Mouse (Mus musculus): Measurements from ENCODE around the gene Rhox10. TPM values are rescaled to one million over a fixed set of nuclear protein-coding genes. Genes with fewer than 3 reads are reported as not detected.
"Not testable (repeated sequence)": the region's sequence is repeated elsewhere in the genome, so short reads cannot be mapped to it uniquely, and the experiment has no call there.

Rhox10 gene
- total RNA-seq (2014; rRNA removed) = not detected in 2 replicates
- polyA plus RNA-seq (2012; rRNA removed) = not detected in 2 replicates

- Histone ChIP-seq H3K27ac (replicated peaks; ENCODE audit: insufficient read depth, low read depth, low read length) (no peak within 1 kb of the TSS), H3K4me1 (ENCODE audit: control insufficient read depth, insufficient read depth, low read length) (no peaks in the 10 kb centered on the region), H3K4me3 (ENCODE audit: insufficient read depth, low read depth, low read length) (no peak within 1 kb of the TSS), H3K79me2 (ENCODE audit: control insufficient read depth, insufficient read depth, low read length) (no peaks in the 10 kb centered on the region), H3K9ac (ENCODE audit: low read depth, low read length) (no peak within 1 kb of the TSS), H3K36me3 (ENCODE audit: control insufficient read depth, insufficient read depth, low read length) (no peaks in the 10 kb centered on the region), H3K27me3 (ENCODE audit: control insufficient read depth, insufficient read depth, low read length) (no peaks in the 10 kb centered on the region)
- WGBS = 85% methylated on average over 11 of the region's 11 CpGs
- DNase-seq (ENCODE audit: extremely low read depth, low read depth, low spot score) = no peak
- TF ChIP-seq CTCF (IDR thresholded peaks at IDR 0.05; ENCODE audit: low read depth, low read length) = no peak
- TF ChIP-seq POLR2A (IDR thresholded peaks at IDR 0.05; ENCODE audit: extremely low read depth, insufficient read depth, low read length) = no peak
Measured at GRCm38 (mm10) chrX:38066175-38066574, at the start of gene Rhox10. Gene Rhox10, plus strand, starts transcription at chrX:38066475.

- H3K36me3 ChIP-seq (ENCODE audit: control insufficient read depth, insufficient read depth, low read length); H3K4me3 ChIP-seq (ENCODE audit: insufficient read depth, low read depth, low read length); H3K4me1 ChIP-seq (ENCODE audit: control insufficient read depth, insufficient read depth, low read length); H3K27me3 ChIP-seq (ENCODE audit: control insufficient read depth, insufficient read depth, low read length); H3K27ac ChIP-seq (replicated peaks; ENCODE audit: insufficient read depth, low read depth, low read length); H3K79me2 ChIP-seq (ENCODE audit: control insufficient read depth, insufficient read depth, low read length); H3K9ac ChIP-seq (ENCODE audit: low read depth, low read length); DNase-seq (ENCODE audit: extremely low read depth, low read depth, low spot score): not testable (repeated sequence)
Measured at GRCm38 (mm10) chrX:38018597-38018996, 47.7 kb upstream of the Rhox10 start, which contains the start of gene Btg1-ps1. Gene Btg1-ps1, minus strand, starts transcription at chrX:38018815.

- DNase-seq (ENCODE audit: extremely low read depth, low read depth, low spot score) = no peak
- TF ChIP-seq POLR2A (IDR thresholded peaks at IDR 0.05; ENCODE audit: extremely low read depth, insufficient read depth, low read length) (no peak), CTCF (IDR thresholded peaks at IDR 0.05; ENCODE audit: low read depth, low read length) (no peak)
- Histone ChIP-seq H3K9ac (ENCODE audit: low read depth, low read length) (no peak overlapping the region), H3K27me3 (ENCODE audit: control insufficient read depth, insufficient read depth, low read length) (no peaks in the 10 kb centered on the region), H3K4me3 (ENCODE audit: insufficient read depth, low read depth, low read length) (no peak overlapping the region), H3K79me2 (ENCODE audit: control insufficient read depth, insufficient read depth, low read length) (no peaks in the 10 kb centered on the region), H3K4me1 (ENCODE audit: control insufficient read depth, insufficient read depth, low read length) (no peaks in the 10 kb centered on the region), H3K36me3 (ENCODE audit: control insufficient read depth, insufficient read depth, low read length) (no peaks in the 10 kb centered on the region), H3K27ac (replicated peaks; ENCODE audit: insufficient read depth, low read depth, low read length) (no peak overlapping the region)
- 67% methylated on average over 2 of the region's 2 CpGs for WGBS
Measured at GRCm38 (mm10) chrX:38033841-38034240, 32.4 kb upstream of the Rhox10 start.

GRCm38 (mm10) chrX:38039666-38040065, 26.6 kb upstream of the Rhox10 start:
- Histone ChIP-seq H3K9ac (ENCODE audit: low read depth, low read length) (no peak overlapping the region), H3K79me2 (ENCODE audit: control insufficient read depth, insufficient read depth, low read length) (no peaks in the 10 kb centered on the region), H3K4me1 (ENCODE audit: control insufficient read depth, insufficient read depth, low read length) (no peaks in the 10 kb centered on the region), H3K36me3 (ENCODE audit: control insufficient read depth, insufficient read depth, low read length) (no peaks in the 10 kb centered on the region), H3K27me3 (ENCODE audit: control insufficient read depth, insufficient read depth, low read length) (no peaks in the 10 kb centered on the region), H3K4me3 (ENCODE audit: insufficient read depth, low read depth, low read length) (no peak overlapping the region), H3K27ac (replicated peaks; ENCODE audit: insufficient read depth, low read depth, low read length) (no peak overlapping the region)
- WGBS = 88% methylated on average over 5 of the region's 5 CpGs
- no peak for DNase-seq (ENCODE audit: extremely low read depth, low read depth, low spot score)
- no peak for TF ChIP-seq CTCF (IDR thresholded peaks at IDR 0.05; ENCODE audit: low read depth, low read length)
- no peak for TF ChIP-seq POLR2A (IDR thresholded peaks at IDR 0.05; ENCODE audit: extremely low read depth, insufficient read depth, low read length)

- H3K4me3 ChIP-seq (ENCODE audit: insufficient read depth, low read depth, low read length); DNase-seq (ENCODE audit: extremely low read depth, low read depth, low spot score): not testable (repeated sequence)
Measured at GRCm38 (mm10) chrX:38043014-38043413, 23.3 kb upstream of the Rhox10 start, which contains the start of gene Btg1-ps2. Gene Btg1-ps2, minus strand, starts transcription at chrX:38043114.

GRCm38 (mm10) chrX:38061544-38061943, 4.7 kb upstream of the Rhox10 start:
- Histone ChIP-seq H3K27me3 (ENCODE audit: control insufficient read depth, insufficient read depth, low read length) (no peaks in the 10 kb centered on the region), H3K4me1 (ENCODE audit: control insufficient read depth, insufficient read depth, low read length) (no peaks in the 10 kb centered on the region), H3K27ac (replicated peaks; ENCODE audit: insufficient read depth, low read depth, low read length) (no peak overlapping the region), H3K9ac (ENCODE audit: low read depth, low read length) (no peak overlapping the region), H3K79me2 (ENCODE audit: control insufficient read depth, insufficient read depth, low read length) (no peaks in the 10 kb centered on the region), H3K36me3 (ENCODE audit: control insufficient read depth, insufficient read depth, low read length) (no peaks in the 10 kb centered on the region), H3K4me3 (ENCODE audit: insufficient read depth, low read depth, low read length) (no peak overlapping the region)
- WGBS = 5% methylated on average over 1 of the region's 1 CpGs
- TF ChIP-seq CTCF (IDR thresholded peaks at IDR 0.05; ENCODE audit: low read depth, low read length) (peak; percentile 29; the same call in 1 of the 2 replicates), POLR2A (IDR thresholded peaks at IDR 0.05; ENCODE audit: extremely low read depth, insufficient read depth, low read length) (no peak)
- DNase-seq (ENCODE audit: extremely low read depth, low read depth, low spot score) = peak; percentile 7

More at GRCm38 (mm10) chrX:38043014-38043413, 23.3 kb upstream of the Rhox10 start, which contains the start of gene Btg1-ps2:
- H3K9ac ChIP-seq (ENCODE audit: low read depth, low read length); H3K27ac ChIP-seq (replicated peaks; ENCODE audit: insufficient read depth, low read depth, low read length); H3K79me2 ChIP-seq (ENCODE audit: control insufficient read depth, insufficient read depth, low read length); H3K36me3 ChIP-seq (ENCODE audit: control insufficient read depth, insufficient read depth, low read length); H3K27me3 ChIP-seq (ENCODE audit: control insufficient read depth, insufficient read depth, low read length); H3K4me1 ChIP-seq (ENCODE audit: control insufficient read depth, insufficient read depth, low read length): not testable (repeated sequence)
